ENCODE assay signal across 13 mouse cellular contexts in the genomic region with DNA sequence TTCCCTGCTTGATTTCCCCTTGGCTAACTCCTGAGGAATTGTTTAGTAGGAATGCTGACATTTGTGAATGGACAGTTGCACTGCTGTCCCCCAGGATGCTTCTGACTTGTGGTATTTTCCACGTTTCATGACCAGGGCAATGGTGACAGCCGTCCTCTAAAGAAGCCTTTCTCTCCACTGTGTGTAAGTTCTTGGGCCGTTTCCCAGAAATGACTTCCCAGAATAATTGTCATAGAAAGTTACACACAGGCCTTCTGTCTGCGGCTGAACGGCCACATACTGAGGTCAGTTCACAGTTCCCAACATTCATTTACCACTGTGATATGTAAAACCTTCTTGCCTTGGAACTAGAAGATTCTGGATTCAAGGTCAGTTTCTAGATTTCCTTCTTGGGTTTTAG. TPM values are rescaled to one million over a fixed set of nuclear protein-coding genes. Genes with fewer than 3 reads are reported as not detected.
DNase-seq lines count a peak whose midpoint lies in the region; ATAC-seq and TF ChIP-seq lines count a peak whose summit lies in the region.
"Had no signal": no experiment of that assay in that cellular context is flagged by ENCODE, and none has a peak within 500 bp of the region (broad histone marks: within the 10 kb centered on the region; RNA-seq: fewer than 3 reads in every experiment).

No protein-coding gene starts in this region.

- WGBS in heart, postnatal 0 days = 12% methylated on average over 5 of the region's 5 CpGs
- 28% methylated on average over 5 of the region's 5 CpGs for WGBS in stomach, postnatal 0 days

- H3K4me2 ChIP-seq in heart, postnatal 0 days (ENCODE audit: low read depth, low read length) = no peak overlapping the region
- no peak overlapping the region for H3K4me2 ChIP-seq in stomach, postnatal 0 days (replicated peaks; ENCODE audit: low read depth)
- H3K4me2 ChIP-seq: stomach, embryonic 15.5 days had no signal

- H3K9me3 ChIP-seq in heart, postnatal 0 days (replicated peaks; ENCODE audit: control insufficient read depth, low read length) = no peaks in the 10 kb centered on the region
- H3K9me3 ChIP-seq in stomach, postnatal 0 days (ENCODE audit: control insufficient read depth, low read length) = no peaks in the 10 kb centered on the region
- H3K9me3 ChIP-seq: stomach, embryonic 15.5 days had no signal

- intact Hi-C loops in heart, postnatal 36 days (cut with DNase I) = no loop called here

- no peak overlapping the region for H3K4me3 ChIP-seq in heart, postnatal 0 days (ENCODE audit: low read depth, low read length)
- H3K4me3 ChIP-seq in stomach, postnatal 0 days (ENCODE audit: low read depth, low read length) = no peak overlapping the region
- H3K4me3 ChIP-seq: stomach, embryonic 15.5 days had no signal

- peak overlapping the region; percentile 79 for H3K27ac ChIP-seq in heart, postnatal 0 days (ENCODE audit: low read depth)
- H3K27ac ChIP-seq in stomach, postnatal 0 days (replicated peaks) = peak overlapping the region; percentile 25; the same call in 1 of the 2 replicates
- H3K27ac ChIP-seq: stomach, embryonic 15.5 days had no signal

- peaks cover 7% of the 10 kb centered on the region; the same call in 1 of the 2 replicates for H3K4me1 ChIP-seq in heart, postnatal 0 days (ENCODE audit: control insufficient read depth, insufficient read depth)
- H3K4me1 ChIP-seq in stomach, postnatal 0 days (replicated peaks; ENCODE audit: control insufficient read depth, insufficient read depth) = no peaks in the 10 kb centered on the region
- H3K4me1 ChIP-seq: stomach, embryonic 15.5 days had no signal

- no peak for TF ChIP-seq CTCF in heart, postnatal 0 days (IDR thresholded peaks at IDR 0.05; ENCODE audit: low read depth)
- no peak for TF ChIP-seq CTCF in stomach, postnatal 0 days (IDR thresholded peaks at IDR 0.05; ENCODE audit: low read depth)

- DNase-seq in heart, adult 8-10 months (ENCODE audit: low spot score) = peak; percentile 48
- DNase-seq in heart, postnatal 36 days = no peak
- peak; percentile 29 for DNase-seq in lung, postnatal 10 days
- no peak for DNase-seq in lung, postnatal 36 days
- peak; percentile 77 for DNase-seq in heart, postnatal 0 days (ENCODE audit: low spot score)
- no peak for DNase-seq in stomach, postnatal 0 days (ENCODE audit: low spot score)
- DNase-seq: gastrocnemius, postnatal 10 days; left cerebral cortex, postnatal 4 days had no signal

- H3K36me3 ChIP-seq in heart, postnatal 0 days (replicated peaks; ENCODE audit: control insufficient read depth, insufficient read depth, low read length) = no peaks in the 10 kb centered on the region
- no peaks in the 10 kb centered on the region for H3K36me3 ChIP-seq in stomach, postnatal 0 days (ENCODE audit: control insufficient read depth, insufficient read depth, low read length)
- H3K36me3 ChIP-seq: stomach, embryonic 15.5 days had no signal

- H3K27me3 ChIP-seq in heart, postnatal 0 days (ENCODE audit: control insufficient read depth, insufficient read depth, low read length) = no peaks in the 10 kb centered on the region
- no peaks in the 10 kb centered on the region for H3K27me3 ChIP-seq in stomach, postnatal 0 days (ENCODE audit: control insufficient read depth, insufficient read depth, low read length)
- H3K27me3 ChIP-seq: CH12.LX; stomach, embryonic 15.5 days had no signal

- H3K9ac ChIP-seq in heart, postnatal 0 days (replicated peaks; ENCODE audit: low read depth, low read length) = no peak overlapping the region
- H3K9ac ChIP-seq in stomach, postnatal 0 days (ENCODE audit: low read length) = no peak overlapping the region
- H3K9ac ChIP-seq: stomach, embryonic 15.5 days had no signal

- no peak for TF ChIP-seq EP300 in heart, postnatal 0 days (IDR thresholded peaks at IDR 0.05; ENCODE audit: low read depth)
- TF ChIP-seq EP300 in stomach, postnatal 0 days (optimal IDR thresholded peaks at IDR 0.05) = no peak

- peak; percentile 74 for ATAC-seq in heart, postnatal 0 days (ENCODE audit: insufficient read depth, low read depth)
- ATAC-seq in stomach, postnatal 0 days (ENCODE audit: low FRiP score, low TSS enrichment) = no peak
- no peak for ATAC-seq in megakaryocyte-erythroid progenitor cell, adult 5-6 weeks (replicated peaks; ENCODE audit: low FRiP score, low TSS enrichment, poor library complexity, severe bottlenecking)
- ATAC-seq in CD4-positive, CD25-positive, alpha-beta regulatory T cell, adult 4 months = no peak
- ATAC-seq: intestine, postnatal 0 days had no signal

RNA-seq across cellular contexts. Expression of gene Epb41l4b, which starts 28.6 kb away (rescaled TPM):
- 1 to 10 TPM; 1.4 to 3.4 (median 2.6) TPM for total RNA-seq in heart, adult 8-10 months (2022)
- 1 to 10 TPM; 2.8 to 3.3 TPM for total RNA-seq in heart, postnatal 36 days (2021)
- total RNA-seq in heart, postnatal 0 days (2014; rRNA removed; ENCODE audit: low replicate concordance) = 0.19 and 3.1 TPM in 2 replicates
- 0.34 and 0.37 TPM in 2 replicates for polyA plus RNA-seq in heart, postnatal 0 days (2015; fragmentation: Nextera tagmentation; extraction: Ambion mirVana)
- polyA plus RNA-seq in stomach, postnatal 0 days (2015; fragmentation: Nextera tagmentation; extraction: Ambion mirVana) = 23.0 and 23.5 TPM in 2 replicates
- total RNA-seq in megakaryocyte-erythroid progenitor cell, adult 5-6 weeks (2014; fragmentation: Nextera tagmentation) = 1.6 and 3.5 TPM in 2 replicates
- total RNA-seq in megakaryocyte-erythroid progenitor cell, adult 5-6 weeks (2017) = 0.47 and 3.0 TPM in 2 replicates
- polyA plus RNA-seq in CD4-positive, CD25-positive, alpha-beta regulatory T cell, adult 4 months (2017; shearing (Covaris generic)) = not detected

Comparison
In these comparisons a context has a peak if more than half of its experiments do, and no peak if none do; other contexts are left out.
1. DNase-seq: peak in heart, adult 8-10 months (single experiment), lung, postnatal 10 days (single experiment) and heart, postnatal 0 days (single experiment); none in heart, postnatal 36 days (0 of 2), lung, postnatal 36 days (single experiment) and stomach, postnatal 0 days (single experiment).